Mouse (Mus musculus): ENCODE measurements around the gene Rhox4f. TPM values are rescaled to one million over a fixed set of nuclear protein-coding genes. Genes with fewer than 3 reads are reported as not detected.
"Not testable (repeated sequence)": the region's sequence is repeated elsewhere in the genome, so short reads cannot be mapped to it uniquely, and the experiment has no call there.

Rhox4f gene
- polyA plus RNA-seq (2015; fragmentation: Nextera tagmentation; extraction: Ambion mirVana): not detected in 2 replicates

- H3K36me3 ChIP-seq; ATAC-seq (ENCODE audit: low FRiP score, low read depth); H3K4me2 ChIP-seq (replicated peaks); H3K9ac ChIP-seq; H3K4me3 ChIP-seq; H3K9me3 ChIP-seq; H3K4me1 ChIP-seq; H3K27me3 ChIP-seq; H3K27ac ChIP-seq: not testable (repeated sequence)
- WGBS: 93% methylated on average over 19 of the region's 19 CpGs
Measured at GRCm38 (mm10) chrX:37607604-37608003, at the start of gene Rhox4f. TSS of gene Rhox4f (minus strand) at chrX:37607704.

- not testable (repeated sequence) for H3K4me1 ChIP-seq; H3K36me3 ChIP-seq; H3K27ac ChIP-seq; H3K4me2 ChIP-seq (replicated peaks); H3K4me3 ChIP-seq; H3K27me3 ChIP-seq; H3K9me3 ChIP-seq; ATAC-seq (ENCODE audit: low FRiP score, low read depth); H3K9ac ChIP-seq
- WGBS: 83% methylated on average over 13 of the region's 20 CpGs
Measured at GRCm38 (mm10) chrX:37651227-37651626, 43.7 kb upstream of the Rhox4f start, which contains the start of gene Rhox4g. TSS of gene Rhox4g (minus strand) at chrX:37651327.

- H3K4me1 ChIP-seq; H3K4me3 ChIP-seq; H3K9me3 ChIP-seq; H3K9ac ChIP-seq; H3K4me2 ChIP-seq (replicated peaks); H3K36me3 ChIP-seq; H3K27me3 ChIP-seq; ATAC-seq (ENCODE audit: low FRiP score, low read depth); H3K27ac ChIP-seq: not testable (repeated sequence)
- WGBS: 86% methylated on average over 6 of the region's 6 CpGs
Measured at GRCm38 (mm10) chrX:37643370-37643769, 35.9 kb upstream of the Rhox4f start, which contains the start of gene Rhox2g. TSS of gene Rhox2g (minus strand) at chrX:37643470.

GRCm38 (mm10) chrX:37628512-37628911, 21.0 kb upstream of the Rhox4f start, which contains the start of gene Rhox3g:
TSS of gene Rhox3g (minus strand) at chrX:37628612.
- WGBS: 87% methylated on average over 2 of the region's 2 CpGs
- H3K9ac ChIP-seq; H3K9me3 ChIP-seq; H3K4me1 ChIP-seq; H3K4me2 ChIP-seq (replicated peaks); H3K27me3 ChIP-seq; H3K4me3 ChIP-seq; H3K27ac ChIP-seq; ATAC-seq (ENCODE audit: low FRiP score, low read depth); H3K36me3 ChIP-seq: not testable (repeated sequence)

- not testable (repeated sequence) for H3K27me3 ChIP-seq; H3K9me3 ChIP-seq; H3K4me2 ChIP-seq (replicated peaks); H3K9ac ChIP-seq; H3K27ac ChIP-seq; H3K4me3 ChIP-seq; H3K36me3 ChIP-seq; H3K4me1 ChIP-seq; ATAC-seq (ENCODE audit: low FRiP score, low read depth)
Measured at GRCm38 (mm10) chrX:37580692-37581091, 26.8 kb downstream of the Rhox4f start, which contains the start of gene Rhox3f. TSS of gene Rhox3f (plus strand) at chrX:37580992.

GRCm38 (mm10) chrX:37572638-37573037, 34.9 kb downstream of the Rhox4f start:
- H3K27me3 ChIP-seq; H3K4me1 ChIP-seq; H3K27ac ChIP-seq; H3K36me3 ChIP-seq; H3K4me2 ChIP-seq (replicated peaks); H3K9ac ChIP-seq; ATAC-seq (ENCODE audit: low FRiP score, low read depth); H3K4me3 ChIP-seq; H3K9me3 ChIP-seq: not testable (repeated sequence)
- 32% methylated on average over 2 of the region's 2 CpGs for WGBS

- H3K36me3 ChIP-seq; H3K4me1 ChIP-seq; H3K27ac ChIP-seq; H3K4me3 ChIP-seq; ATAC-seq (ENCODE audit: low FRiP score, low read depth); H3K4me2 ChIP-seq (replicated peaks); H3K9ac ChIP-seq; H3K27me3 ChIP-seq; H3K9me3 ChIP-seq: not testable (repeated sequence)
- 93% methylated on average over 8 of the region's 8 CpGs for WGBS
Measured at GRCm38 (mm10) chrX:37571105-37571504, 36.4 kb downstream of the Rhox4f start, which contains the start of gene Rhox2f. TSS of gene Rhox2f (plus strand) at chrX:37571405.

GRCm38 (mm10) chrX:37557112-37557511, 50.4 kb downstream of the Rhox4f start, which contains the start of gene Rhox4e:
TSS of gene Rhox4e (plus strand) at chrX:37557412.
- H3K4me2 ChIP-seq (replicated peaks); H3K9ac ChIP-seq; ATAC-seq (ENCODE audit: low FRiP score, low read depth); H3K4me1 ChIP-seq; H3K9me3 ChIP-seq; H3K36me3 ChIP-seq; H3K27ac ChIP-seq; H3K27me3 ChIP-seq; H3K4me3 ChIP-seq: not testable (repeated sequence)
- WGBS: 98% methylated on average over 8 of the region's 18 CpGs

Other genes with a start within 250 kb of the Rhox4f start
- not detected in 2 replicates for gene Rhox3a2, start 227.7 kb downstream of the Rhox4f start, polyA plus RNA-seq (2015; fragmentation: Nextera tagmentation; extraction: Ambion mirVana)
- 0.67 and 1.2 TPM in 2 replicates for gene Rhox4a2, start 216.9 kb downstream of the Rhox4f start, polyA plus RNA-seq (2015; fragmentation: Nextera tagmentation; extraction: Ambion mirVana)
- not detected in 2 replicates for gene Rhox2b, start 195.6 kb downstream of the Rhox4f start, polyA plus RNA-seq (2015; fragmentation: Nextera tagmentation; extraction: Ambion mirVana)
- 0.42 TPM in 1 of 2 replicates, not detected in the other for gene Rhox4b, start 175.2 kb downstream of the Rhox4f start, polyA plus RNA-seq (2015; fragmentation: Nextera tagmentation; extraction: Ambion mirVana)
- 0.19 TPM in 1 of 2 replicates, not detected in the other for gene Rhox2c, start 154.0 kb downstream of the Rhox4f start, polyA plus RNA-seq (2015; fragmentation: Nextera tagmentation; extraction: Ambion mirVana)
- gene Rhox3c, start 149.1 kb downstream of the Rhox4f start, polyA plus RNA-seq (2015; fragmentation: Nextera tagmentation; extraction: Ambion mirVana): not detected in 2 replicates
- not detected in 2 replicates for gene Rhox4c, start 127.4 kb downstream of the Rhox4f start, polyA plus RNA-seq (2015; fragmentation: Nextera tagmentation; extraction: Ambion mirVana)
- not detected in 2 replicates for gene Rhox2d, start 114.3 kb downstream of the Rhox4f start, polyA plus RNA-seq (2015; fragmentation: Nextera tagmentation; extraction: Ambion mirVana)
- not detected in 2 replicates for gene Rhox4d, start 93.3 kb downstream of the Rhox4f start, polyA plus RNA-seq (2015; fragmentation: Nextera tagmentation; extraction: Ambion mirVana)
- gene Rhox2e, start 77.3 kb downstream of the Rhox4f start, polyA plus RNA-seq (2015; fragmentation: Nextera tagmentation; extraction: Ambion mirVana): not detected in 2 replicates
- not detected in 2 replicates for gene Rhox3e, start 65.7 kb downstream of the Rhox4f start, polyA plus RNA-seq (2015; fragmentation: Nextera tagmentation; extraction: Ambion mirVana)
- gene Rhox4e, start 50.3 kb downstream of the Rhox4f start, polyA plus RNA-seq (2015; fragmentation: Nextera tagmentation; extraction: Ambion mirVana): 0.42 TPM in 1 of 2 replicates, not detected in the other
- gene Rhox2f, start 36.3 kb downstream of the Rhox4f start, polyA plus RNA-seq (2015; fragmentation: Nextera tagmentation; extraction: Ambion mirVana): not detected in 2 replicates
- not detected in 2 replicates for gene Rhox3f, start 26.7 kb downstream of the Rhox4f start, polyA plus RNA-seq (2015; fragmentation: Nextera tagmentation; extraction: Ambion mirVana)
- not detected in 2 replicates for gene Rhox3g, start 20.9 kb upstream of the Rhox4f start, polyA plus RNA-seq (2015; fragmentation: Nextera tagmentation; extraction: Ambion mirVana)
- gene Rhox2g, start 35.8 kb upstream of the Rhox4f start, polyA plus RNA-seq (2015; fragmentation: Nextera tagmentation; extraction: Ambion mirVana): not detected in 2 replicates
- not detected in 2 replicates for gene Rhox4g, start 43.6 kb upstream of the Rhox4f start, polyA plus RNA-seq (2015; fragmentation: Nextera tagmentation; extraction: Ambion mirVana)
- not detected in 2 replicates for gene Rhox3h, start 61.1 kb upstream of the Rhox4f start, polyA plus RNA-seq (2015; fragmentation: Nextera tagmentation; extraction: Ambion mirVana)
- not detected in 2 replicates for gene Rhox2h, start 65.6 kb upstream of the Rhox4f start, polyA plus RNA-seq (2015; fragmentation: Nextera tagmentation; extraction: Ambion mirVana)
- gene Rhox5, start 197.1 kb upstream of the Rhox4f start, polyA plus RNA-seq (2015; fragmentation: Nextera tagmentation; extraction: Ambion mirVana): 0.89 and 0.94 TPM in 2 replicates
- not detected in 2 replicates for gene Rhox6, start 219.2 kb upstream of the Rhox4f start, polyA plus RNA-seq (2015; fragmentation: Nextera tagmentation; extraction: Ambion mirVana)
- gene Rhox7a, start 224.0 kb upstream of the Rhox4f start, polyA plus RNA-seq (2015; fragmentation: Nextera tagmentation; extraction: Ambion mirVana): not detected in 2 replicates